Mouse (Mus musculus) heart, postnatal 25 days (tissue): ENCODE results near the gene B3gnt2. TPM values are rescaled to one million over a fixed set of nuclear protein-coding genes. Genes with fewer than 3 reads are reported as not detected.

Experiments
- DNase-seq: peaks from one replicate; pipeline ENCODE4 v3.0.0; 2022; ENCODE audit warnings: low spot score
- intact Hi-C: fragments of 180-260 bp; cut with DNase I; formaldehyde crosslinking; loops from one replicate; pipeline ENCODE4 v1.15.1; 2025
- total RNA-seq, 2 experiments: library from RNA; stranded (reverse); gene quantifications; 2 replicates each; pipeline ENCODE4 v1.2.3; 2021

B3gnt2 gene
- total RNA-seq, 2 experiments from 2014 or later: 4.8 to 6.0 TPM

DNA sequence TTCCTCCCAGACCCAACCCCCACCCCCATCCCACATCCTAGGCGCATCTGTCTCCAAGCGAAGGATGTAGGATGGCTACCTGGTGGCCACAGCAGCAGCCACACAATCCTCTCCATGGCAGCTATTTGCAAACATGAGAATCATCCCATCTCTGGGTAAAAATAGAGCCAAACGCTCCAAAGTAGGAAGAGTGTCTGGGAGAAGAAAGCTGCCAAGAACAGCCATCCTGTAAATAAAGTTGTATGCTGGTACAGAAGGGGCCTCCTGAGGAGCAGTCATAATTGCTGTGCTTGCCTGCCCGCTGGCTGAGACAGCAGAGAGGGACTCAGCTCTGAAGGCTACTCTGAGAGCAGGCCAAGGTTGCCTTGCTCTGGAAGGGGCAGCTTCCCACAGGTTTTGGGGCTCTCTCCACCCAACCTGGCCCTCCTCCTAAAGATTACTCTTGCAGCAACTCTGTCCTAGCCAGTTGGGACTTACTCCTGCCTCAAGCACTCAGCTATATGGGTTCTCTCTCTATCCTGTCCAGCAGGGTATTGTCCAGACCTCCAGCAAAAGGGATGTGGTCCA lies 33.2 kb downstream of the B3gnt2 start:
- no peak for DNase-seq
- intact Hi-C loops: no loop called here

DNA sequence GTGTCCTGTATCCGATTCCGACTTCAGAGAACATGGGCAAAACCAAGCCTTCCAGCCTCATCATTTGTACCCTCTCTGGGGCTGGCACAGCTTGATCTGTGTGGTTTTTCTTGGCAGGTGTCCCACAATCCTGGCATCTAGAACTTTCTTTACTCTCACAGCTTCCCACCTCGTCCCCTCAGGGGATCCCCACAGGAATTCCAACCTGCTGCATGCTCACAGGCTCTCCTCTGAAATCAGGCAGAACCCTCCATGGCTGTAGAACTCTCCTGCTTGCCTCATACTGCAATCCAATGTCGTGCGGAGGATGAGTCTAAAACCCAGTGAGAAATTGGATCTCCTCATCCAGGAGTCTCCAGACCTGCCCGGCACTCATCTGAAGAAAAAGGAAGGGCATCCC lies 34.1 kb downstream of the B3gnt2 start:
- no peak for DNase-seq
- intact Hi-C loops: no loop called here

DNA sequence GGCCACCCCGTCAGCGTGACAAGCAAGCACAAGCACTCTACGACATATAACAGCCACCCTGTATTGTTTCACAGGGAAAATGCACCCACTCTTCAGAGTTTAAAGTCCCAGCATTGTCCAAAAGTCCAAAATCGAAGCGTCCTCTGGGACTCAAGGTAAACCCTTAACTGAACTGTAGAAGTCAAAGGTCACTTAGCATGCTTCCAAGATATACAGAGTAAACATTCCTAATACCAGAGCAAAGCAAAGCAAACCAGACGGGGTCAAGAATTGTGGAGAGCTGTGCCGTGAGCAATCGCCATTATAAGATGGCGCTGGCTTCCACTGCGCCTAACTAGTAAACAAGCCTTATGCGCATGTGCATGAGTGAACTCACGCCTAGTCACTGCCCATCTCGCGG lies 34.7 kb downstream of the B3gnt2 start:
- intact Hi-C loops: no loop called here

DNA sequence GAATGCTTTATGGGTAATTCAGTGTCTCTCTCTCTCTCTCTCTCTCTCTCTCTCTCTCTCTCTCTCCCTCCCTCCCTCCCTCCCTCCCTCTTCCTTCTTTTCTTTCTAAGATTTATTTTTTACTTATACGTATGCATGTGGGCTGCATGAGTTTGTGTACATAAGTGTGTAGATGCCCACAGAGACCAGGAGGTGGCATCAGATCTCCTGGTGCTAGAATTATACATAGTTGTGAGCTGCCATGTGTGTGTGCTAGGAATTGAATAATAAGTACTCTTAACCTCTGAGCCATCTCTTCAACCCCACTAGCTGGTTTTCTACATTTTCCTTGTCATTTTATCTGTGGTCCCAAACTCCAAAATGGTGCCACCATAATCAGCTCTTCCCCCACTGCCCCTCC lies 35.2 kb downstream of the B3gnt2 start:
- intact Hi-C loops: no loop called here
- no peak for DNase-seq

More for the DNA sequence above, 34.7 kb downstream of the B3gnt2 start:
- DNase-seq: no peak

DNA sequence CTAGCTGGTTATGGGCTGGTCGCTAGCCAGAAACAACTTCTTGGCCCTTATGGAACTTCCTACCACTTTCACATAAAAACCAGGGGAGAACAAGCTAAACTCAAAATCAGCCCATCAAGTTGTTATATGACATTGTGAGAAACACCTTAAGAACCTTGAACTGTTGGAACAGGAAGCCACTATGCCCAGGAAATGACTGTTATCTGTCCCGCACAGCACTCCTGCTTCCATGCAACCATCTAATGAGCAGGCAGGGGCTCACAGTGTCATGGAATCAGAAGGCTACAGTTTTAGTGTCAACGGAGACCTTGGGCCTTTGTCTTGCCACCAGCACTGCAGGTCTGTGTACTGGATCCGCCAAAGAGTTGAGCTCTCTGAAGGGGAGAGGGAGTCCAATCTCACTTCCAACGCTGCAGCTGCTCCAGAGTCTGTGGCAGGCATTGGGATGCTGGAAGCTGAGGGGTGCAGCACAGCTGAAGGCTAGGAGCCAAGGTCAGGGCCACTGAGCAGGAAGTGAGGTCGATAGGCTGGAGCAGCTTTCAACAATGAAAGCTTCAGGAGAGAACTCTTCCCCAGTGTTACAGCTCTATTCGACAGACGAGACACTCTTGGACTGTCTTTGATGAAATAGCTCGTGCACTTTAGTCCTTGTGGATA lies 36.6 kb downstream of the B3gnt2 start:
- intact Hi-C loops: no loop called here
- no peak for DNase-seq

DNA sequence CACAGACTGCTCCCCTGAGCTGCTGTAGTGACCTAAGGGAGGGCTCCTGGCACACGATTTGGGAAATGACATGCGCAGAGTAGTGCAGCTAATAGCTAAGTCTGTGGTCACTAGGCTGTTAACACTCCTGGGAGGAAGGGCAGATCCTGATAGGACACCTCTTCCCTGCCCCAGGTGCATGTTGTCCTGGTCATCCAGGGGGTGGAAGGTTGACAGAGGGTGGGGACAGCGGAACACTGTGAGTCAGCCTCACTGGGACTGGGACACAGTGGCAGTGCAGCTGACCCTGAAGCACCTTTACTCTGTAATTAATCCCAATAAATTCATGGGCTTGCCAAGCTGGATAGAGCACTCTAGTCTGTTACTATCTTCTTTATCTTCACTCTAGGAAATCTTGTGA lies 39.5 kb downstream of the B3gnt2 start:
- intact Hi-C loops: no loop called here
- DNase-seq: no peak

DNA sequence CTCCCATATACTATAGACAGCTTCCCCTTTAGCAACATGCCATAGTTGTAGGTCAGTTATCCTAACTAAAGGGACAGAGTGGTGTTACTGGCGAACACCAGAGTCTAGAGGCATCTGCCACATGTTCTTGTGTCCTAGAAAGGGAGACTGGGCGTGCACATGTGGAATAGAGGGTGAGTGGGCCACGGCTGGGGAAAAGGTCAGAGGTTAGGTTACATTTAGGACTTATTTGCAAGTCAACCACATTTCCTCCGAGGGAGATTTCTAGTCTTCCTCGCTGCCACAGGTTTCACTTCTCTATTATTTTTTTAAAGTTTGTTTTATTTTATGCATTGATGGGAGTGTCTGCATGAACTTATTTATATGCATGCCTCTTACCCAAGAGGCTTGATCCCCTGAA lies 42.4 kb downstream of the B3gnt2 start:
- intact Hi-C loops: no loop called here
- DNase-seq: no peak

DNA sequence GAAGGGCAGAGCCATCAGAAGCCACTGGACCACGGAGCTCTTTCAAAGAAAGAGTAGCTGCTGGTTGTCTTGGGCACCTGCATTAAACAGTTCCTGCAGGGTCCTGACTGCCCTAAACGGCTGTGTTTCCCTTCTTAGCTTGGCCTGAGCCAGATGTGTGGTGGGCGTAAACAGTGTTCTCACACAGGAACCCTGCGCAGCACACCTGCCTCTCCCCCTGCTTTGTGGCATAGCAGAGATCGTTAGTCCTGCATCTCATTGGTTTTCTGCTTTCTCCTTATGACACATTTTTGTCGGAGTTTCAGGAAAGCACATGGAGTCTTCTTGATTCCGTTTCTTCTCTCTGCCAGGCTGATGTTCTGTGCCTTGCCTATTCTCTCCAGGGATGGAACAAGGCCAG lies 44.9 kb downstream of the B3gnt2 start:
- intact Hi-C loops: no loop called here
- DNase-seq: no peak

DNA sequence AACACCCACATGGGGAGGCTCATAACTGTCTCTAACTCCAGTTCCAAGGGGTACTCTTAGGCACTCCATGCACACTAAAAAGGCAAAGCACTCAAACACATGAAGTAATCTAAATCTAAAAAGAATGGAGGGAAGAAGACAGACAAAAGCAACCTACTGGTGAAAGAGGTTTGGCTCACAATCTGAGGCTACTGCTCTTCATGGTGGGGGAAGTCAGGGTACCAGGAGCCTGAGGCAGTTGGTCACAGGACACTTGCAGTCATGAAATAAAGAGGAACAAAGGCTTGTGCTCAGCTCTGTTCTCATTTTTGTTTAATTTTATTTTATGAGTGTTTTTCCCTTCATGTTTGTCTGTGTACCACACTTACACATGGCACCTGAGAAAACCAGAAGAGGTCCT lies 45.6 kb downstream of the B3gnt2 start:
- DNase-seq: no peak

DNA sequence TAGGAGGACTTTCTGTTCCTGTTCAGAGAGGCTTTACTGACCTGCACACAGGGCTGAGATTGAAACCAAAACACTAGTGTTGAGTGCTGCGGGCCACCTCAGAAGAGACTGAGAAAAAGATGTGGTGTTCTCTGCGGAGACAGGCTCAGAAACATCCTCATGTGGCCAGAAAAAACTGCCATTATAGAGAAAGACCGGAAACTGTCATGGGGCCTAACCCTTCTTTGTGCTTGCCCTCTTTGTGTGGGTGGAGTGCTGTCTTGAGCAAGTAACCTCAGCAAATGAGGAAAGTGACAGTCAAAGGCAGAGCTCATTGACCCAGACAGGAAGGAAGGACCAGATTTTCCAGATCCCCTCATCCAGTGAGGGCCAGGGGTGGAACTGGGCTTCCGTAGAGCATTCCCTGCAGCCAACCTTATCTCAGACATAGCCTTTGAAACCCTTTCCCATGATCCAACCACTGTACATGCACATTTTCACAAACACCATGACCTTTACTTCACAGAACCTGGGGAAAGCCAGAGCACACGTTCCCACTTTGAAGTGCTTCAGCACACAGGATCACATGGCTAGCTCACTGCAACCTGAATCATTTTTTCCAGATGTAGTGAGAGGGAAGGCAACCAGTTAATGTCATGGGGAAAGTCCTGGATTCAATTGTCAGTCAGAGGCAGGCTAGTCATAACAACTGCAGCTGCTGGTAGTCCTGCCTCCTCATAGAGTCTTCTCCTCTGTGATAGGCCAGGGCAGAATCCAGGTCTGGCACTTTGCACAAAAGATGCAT lies 46.6 kb downstream of the B3gnt2 start:
- intact Hi-C loops: no loop called here
- DNase-seq: no peak

More for the DNA sequence above, 45.6 kb downstream of the B3gnt2 start:
- intact Hi-C loops: no loop called here

DNA sequence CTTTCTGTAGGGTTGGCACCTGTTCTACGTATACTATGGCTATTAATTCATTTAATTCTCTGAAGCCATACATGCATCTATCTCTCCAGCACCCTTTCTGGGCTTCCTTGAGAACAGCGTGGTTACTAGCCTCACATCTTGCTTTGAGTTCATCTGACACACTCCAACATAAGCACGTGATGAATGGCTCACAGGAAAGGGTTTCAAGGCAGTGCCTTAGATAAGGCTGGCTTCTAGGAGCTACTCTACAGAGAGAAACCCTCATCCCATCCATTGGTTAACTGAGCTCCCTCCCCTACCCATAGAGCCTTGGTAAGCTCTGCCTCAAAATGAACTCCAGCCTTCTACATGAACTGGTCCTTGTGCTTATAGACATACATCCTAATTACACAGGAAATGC lies 47.3 kb downstream of the B3gnt2 start:
- DNase-seq: no peak
- intact Hi-C loops: no loop called here

DNA sequence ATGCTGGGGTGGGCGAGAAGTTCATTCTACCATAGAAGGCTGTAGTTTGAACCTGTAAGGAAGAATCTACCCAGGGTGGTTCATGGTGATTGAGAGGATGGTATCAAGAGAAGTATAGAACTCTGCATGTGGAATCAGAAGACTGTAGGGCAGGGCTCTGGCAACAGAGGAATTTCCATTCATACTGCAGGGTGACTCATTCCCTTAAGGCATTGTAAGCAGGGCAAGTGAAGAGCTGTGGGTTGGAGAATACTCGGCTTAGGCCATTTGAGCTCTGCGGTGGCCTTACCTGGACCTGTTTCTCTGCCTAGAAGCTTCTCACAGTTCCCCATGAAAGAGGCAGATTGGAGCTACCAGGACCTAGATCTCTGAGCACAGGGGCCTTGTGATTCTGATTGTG lies 49.3 kb downstream of the B3gnt2 start:
- intact Hi-C loops: no loop called here
- no peak for DNase-seq

DNA sequence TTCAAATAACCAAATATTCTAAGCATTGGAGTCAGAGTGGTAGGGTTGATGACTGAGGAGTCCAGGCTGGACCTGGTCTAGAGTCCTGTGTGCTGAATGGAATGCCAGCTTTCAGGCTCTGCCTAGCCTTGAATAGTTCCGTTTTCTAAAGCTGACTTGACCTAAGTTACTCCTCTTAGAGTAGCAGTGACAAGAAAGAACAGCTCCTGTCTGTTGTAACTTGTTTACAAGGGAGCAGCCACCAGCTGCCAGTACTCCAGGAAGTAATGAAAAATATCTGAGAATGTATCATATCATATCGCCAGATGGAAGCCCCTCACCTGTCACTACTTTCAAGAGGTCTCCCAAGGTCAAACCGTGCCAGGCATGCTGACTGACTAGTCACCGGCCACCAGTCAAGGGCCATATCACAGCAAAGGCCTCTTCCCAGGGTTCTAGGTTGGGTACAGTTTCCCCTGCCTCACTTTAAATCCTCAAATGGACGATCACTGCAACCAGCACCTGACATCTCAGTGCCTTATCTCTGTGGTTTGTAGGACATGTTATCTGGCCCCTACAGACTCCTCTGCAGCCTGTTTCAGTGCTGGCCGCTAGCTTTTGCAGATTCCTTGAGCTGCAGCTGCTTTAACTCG lies 51.2 kb downstream of the B3gnt2 start:
- DNase-seq: no peak
- intact Hi-C loops: no loop called here

DNA sequence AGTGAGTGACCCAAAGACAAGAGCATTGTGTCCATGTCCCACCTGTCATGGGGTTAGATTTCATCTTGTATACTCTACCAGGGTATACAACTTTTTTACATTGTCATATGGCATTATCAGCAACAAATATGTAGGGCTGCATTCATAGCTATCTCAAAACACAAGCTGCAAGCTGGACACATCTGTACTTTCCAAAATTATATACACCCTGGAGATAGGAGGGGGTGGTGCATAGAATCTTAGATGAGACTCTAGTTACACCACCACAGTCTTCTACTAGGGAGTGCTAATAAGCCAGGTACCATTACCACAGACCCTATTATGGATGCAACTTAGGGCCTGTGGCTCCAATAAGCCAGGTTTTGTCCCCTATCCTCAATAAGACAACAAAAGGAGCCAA lies 52.7 kb downstream of the B3gnt2 start:
- no peak for DNase-seq
- intact Hi-C loops: no loop called here

DNA sequence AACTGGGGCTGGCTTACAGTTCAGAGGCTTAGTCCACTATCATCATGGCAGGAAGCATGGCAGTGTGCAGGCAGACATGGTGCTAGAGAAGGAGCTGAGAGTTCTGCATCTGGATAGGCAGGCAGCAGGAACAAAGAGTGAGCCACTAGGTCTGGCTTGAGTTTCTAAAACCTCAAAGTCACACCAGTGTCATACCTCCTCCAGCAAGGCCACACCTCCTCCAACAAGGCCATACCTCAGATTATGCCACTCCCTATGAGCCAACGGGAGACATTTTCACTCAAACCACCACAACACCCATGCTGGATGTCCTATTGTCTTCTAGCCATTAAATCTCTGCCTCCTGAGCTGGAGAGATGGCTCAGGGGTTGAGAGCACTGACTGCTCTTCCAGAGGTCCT lies 55.6 kb downstream of the B3gnt2 start:
- no peak for DNase-seq
- intact Hi-C loops: no loop called here

DNA sequence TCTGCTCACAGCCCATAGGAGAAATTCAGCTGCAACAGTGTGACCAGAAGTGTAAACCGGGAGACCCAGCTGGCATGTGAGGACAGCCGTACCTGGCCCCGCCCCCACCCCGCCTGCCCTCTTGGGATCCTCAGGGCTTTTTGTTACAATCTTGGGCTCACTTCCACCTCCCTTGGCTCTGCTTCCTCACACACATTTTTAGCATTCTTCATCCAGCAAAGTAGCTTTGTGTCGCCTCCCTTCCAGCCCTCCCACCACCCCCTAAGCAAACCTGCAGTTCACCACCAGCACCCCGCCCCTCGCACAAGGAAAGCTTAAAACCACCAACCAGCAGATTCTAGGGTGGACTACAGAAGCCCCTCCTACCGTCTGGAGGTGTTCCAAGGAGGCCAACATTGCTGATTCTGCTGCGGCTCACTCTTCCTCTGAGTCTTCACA lies 60.8 kb downstream of the B3gnt2 start:
- DNase-seq: no peak
- intact Hi-C loops: no loop called here

DNA sequence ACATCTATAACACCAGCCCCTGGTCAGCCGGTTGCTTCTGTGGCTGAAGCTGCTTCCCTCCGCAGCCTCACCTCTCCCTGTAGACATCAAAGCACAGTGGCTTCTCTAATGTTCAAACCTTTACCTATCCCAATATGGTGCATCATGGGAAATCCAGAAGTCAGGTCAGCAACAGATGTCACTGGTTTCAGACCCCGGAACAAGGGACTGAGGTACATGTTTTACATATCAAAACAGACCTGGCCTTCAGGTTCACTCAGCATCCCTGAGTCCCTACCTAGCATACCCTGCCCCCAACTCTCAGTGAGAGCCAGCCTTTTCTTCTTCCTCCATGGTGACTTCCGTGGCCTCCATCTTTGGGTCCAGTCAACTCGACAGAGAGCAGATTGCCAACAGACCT lies 61.8 kb downstream of the B3gnt2 start:
- intact Hi-C loops: no loop called here
- no peak for DNase-seq

DNA sequence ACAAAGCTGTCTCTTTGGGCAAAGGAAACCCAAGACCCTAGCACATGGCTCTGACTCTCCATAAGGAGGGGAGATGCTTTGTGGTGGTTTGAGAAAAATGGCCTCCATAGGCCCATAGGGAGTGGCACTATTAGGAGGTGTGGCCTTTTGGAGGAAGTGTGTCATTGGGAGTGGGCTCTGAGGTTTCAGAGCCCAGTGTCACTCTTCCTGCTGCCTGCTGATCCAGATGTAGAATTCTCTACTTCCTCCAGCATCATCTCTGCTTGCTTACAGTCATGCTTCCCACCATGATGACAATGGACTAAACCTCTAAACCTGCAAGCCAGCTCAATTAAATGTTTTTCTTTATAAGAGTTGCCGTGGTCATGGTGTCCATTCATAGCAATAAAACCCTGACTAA lies 66.0 kb downstream of the B3gnt2 start:
- intact Hi-C loops: no loop called here
- no peak for DNase-seq

DNA sequence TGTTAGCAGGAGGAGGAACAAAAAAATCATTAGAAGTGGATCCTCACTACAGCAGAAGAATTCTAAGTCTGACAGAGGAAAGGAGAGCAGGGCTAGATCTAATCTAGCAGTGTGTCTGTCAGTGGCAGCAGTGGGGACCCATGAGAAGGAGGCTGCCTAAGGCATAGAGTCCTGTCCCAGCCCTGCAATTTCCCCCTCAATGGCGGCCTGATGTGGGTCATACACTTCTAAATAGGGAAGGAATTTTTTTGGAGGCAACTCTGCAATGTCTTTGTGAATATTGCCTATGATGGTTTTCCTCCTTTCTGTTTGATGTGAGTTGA lies 66.9 kb downstream of the B3gnt2 start:
- no peak for DNase-seq
- intact Hi-C loops: no loop called here

DNA sequence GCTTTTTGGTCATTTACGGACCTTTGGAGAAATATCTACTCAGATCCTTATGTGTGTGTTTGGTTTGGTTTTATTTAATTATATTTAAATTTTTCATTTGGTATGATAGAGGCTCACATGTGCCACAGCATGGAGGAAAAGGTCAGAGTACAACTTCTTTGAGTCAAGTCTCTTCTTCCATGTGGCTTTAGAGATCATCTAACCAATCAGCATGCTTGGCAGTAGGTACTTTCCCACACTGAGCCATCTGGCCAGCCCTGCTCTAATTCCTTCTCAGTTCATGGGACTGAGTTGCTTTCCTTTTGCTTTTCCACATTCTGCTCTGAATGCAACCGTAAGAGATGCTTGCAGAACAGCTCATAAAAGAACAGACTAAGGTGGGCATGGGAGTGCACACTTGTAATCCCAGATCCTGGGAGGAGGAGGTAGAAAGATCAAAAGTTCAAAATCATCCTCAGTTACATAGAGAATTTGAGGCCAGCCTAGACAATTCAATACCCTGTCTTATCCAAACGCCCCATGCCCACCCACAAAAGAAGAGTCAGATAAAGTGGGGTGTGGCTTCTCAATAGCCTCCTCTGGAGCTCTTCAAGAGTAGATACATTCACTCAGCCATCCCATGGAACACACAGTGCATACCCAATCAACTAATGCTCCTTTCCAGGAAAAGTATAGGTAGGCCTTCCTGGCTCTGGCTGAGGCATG lies 67.4 kb downstream of the B3gnt2 start:
- DNase-seq: no peak
- intact Hi-C loops: no loop called here

DNA sequence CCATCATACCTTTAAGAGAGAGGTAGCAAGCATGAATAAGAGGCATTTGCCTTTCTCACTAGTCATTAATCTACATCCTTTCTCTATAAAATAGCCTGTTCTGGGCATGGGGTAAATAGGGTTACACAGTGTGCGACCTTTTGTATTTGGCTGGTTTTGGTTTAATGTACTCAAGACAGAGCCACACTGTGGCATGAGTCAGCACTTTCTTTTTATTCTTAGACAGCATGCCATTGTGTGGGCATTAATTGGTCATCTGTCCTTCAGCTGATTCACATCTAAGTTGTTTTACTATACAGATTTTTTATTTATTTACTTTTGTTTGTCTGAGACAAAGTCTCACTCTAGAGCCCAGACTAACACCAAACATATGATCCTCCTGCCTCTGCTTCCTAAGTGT lies 68.6 kb downstream of the B3gnt2 start:
- DNase-seq: no peak
- intact Hi-C loops: no loop called here
